Mouse (Mus musculus): ENCODE data around the gene Pcgf5. TPM values are rescaled to one million over a fixed set of nuclear protein-coding genes. Genes with fewer than 3 reads are reported as not detected.

The Pcgf5 gene
- polyA plus RNA-seq, 1 experiment from 2014 or later: 7.1 TPM

DNA sequence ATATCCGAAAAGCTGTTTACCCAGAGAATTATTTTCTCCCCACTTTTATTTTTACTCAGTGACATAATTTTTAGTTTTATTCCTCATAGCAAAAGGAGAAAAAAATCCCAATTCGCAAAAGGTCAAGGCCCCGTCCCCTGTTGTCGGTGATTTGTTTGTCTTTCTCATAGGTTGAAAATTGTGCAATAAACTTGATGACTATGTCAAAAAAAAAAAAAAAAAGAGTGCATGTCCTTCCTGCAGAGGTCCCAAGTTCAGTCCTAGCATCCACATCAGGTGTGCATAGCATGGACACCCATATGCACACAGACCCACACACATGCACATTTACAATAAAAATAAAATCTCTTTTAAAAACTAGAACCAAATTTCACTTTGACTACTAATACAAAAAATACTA is 105.3 kb downstream of the Pcgf5 start:
- Histone ChIP-seq H3K4me3 (no peak overlapping the region), H3K27me3 (replicated peaks; ENCODE audit: low read depth, poor library complexity, severe bottlenecking) (no peaks in the 10 kb centered on the region), H3K9me3 (no peaks in the 10 kb centered on the region), H3K36me3 (replicated peaks) (no peaks in the 10 kb centered on the region), H3K27ac (replicated peaks) (no peak overlapping the region), H3K4me1 (no peaks in the 10 kb centered on the region)
- DNase-seq (ENCODE audit: low spot score): no peak
- WGBS: 84% methylated on average over 4 of the region's 4 CpGs

DNA sequence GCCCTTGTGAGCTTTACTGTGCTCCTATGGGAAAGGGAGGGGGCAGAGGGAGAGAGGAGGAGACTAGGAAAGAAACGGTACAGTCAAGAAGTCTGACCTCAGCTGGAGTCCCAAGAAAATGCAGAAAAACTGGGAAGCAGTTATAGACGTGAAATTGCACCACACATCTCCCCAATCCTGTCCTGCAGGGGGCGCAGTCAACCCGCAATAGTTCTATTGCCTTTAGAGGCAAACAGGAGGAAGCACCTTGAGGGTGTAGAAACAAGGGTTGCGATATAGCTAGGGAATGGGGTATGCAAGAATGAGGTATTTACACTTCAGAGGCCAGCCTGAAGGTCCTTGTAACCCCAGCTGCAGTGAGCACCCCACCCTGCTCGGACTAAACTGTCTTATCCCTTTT is 122.0 kb downstream of the Pcgf5 start:
- whole genome bisulfite sequencing: 14% methylated on average over 6 of the region's 6 CpGs
- H3K36me3 ChIP-seq (replicated peaks): no peaks in the 10 kb centered on the region
- H3K9me3 ChIP-seq: no peaks in the 10 kb centered on the region
- H3K27me3 ChIP-seq (replicated peaks; ENCODE audit: low read depth, poor library complexity, severe bottlenecking): no peaks in the 10 kb centered on the region
- no peak overlapping the region for H3K27ac ChIP-seq (replicated peaks)
- H3K4me1 ChIP-seq: no peaks in the 10 kb centered on the region
- peak; percentile 58 for DNase-seq (ENCODE audit: low spot score)
- H3K4me3 ChIP-seq: no peak overlapping the region

DNA sequence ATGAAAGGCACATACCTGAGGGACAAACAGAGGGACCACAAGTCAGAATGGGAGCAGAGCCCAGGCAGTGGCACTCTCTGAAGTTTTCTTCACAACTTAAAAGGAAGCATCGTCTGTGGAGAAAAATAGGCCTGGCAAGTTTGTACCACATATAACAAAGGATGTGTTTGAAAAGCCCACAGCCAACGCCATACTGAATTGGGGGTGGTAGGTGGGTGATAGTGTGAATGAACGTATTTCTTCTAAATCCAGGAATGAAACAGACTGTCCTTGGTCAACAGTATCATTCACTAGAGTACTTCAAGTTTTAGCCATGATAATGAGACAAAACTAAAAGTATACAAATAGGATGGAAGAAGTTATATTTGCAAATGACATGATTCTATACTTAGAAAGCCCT is 123.2 kb downstream of the Pcgf5 start:
- no peak overlapping the region for H3K27ac ChIP-seq (replicated peaks)
- WGBS: 82% methylated on average over 3 of the region's 3 CpGs

DNA sequence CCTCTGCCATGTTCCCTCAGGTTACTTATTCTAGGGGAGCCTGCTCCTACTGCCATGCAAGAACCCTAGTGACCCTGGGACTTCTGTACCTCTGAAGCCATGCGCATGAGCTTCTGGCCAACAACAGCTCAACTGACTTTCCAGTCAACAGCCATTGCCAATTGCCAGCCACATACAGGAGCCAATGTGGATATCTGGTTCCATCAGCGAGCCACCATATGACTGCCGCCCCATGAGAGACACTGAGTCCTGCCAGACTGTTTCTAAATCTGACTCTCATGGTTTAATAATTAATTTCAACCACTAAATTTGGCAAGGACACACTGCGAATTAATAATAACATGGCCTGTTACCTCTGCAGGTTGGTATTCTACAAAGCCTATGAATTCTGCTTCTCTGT is 128.5 kb downstream of the Pcgf5 start:
- 95% methylated on average over 4 of the region's 4 CpGs for WGBS
- no peaks in the 10 kb centered on the region for H3K9me3 ChIP-seq
- no peak for DNase-seq (ENCODE audit: low spot score)
- H3K36me3 ChIP-seq (replicated peaks): no peaks in the 10 kb centered on the region
- H3K4me1 ChIP-seq: 0 out of 2 replicates have a peak, but pooled peaks cover 6% of the 10 kb centered on the region
- no peaks in the 10 kb centered on the region for H3K27me3 ChIP-seq (replicated peaks; ENCODE audit: low read depth, poor library complexity, severe bottlenecking)
- H3K27ac ChIP-seq (replicated peaks): no peak overlapping the region
- H3K4me3 ChIP-seq: no peak overlapping the region

More for the DNA sequence above, 123.2 kb downstream of the Pcgf5 start:
- no peaks in the 10 kb centered on the region for H3K36me3 ChIP-seq (replicated peaks)
- no peak overlapping the region for H3K4me3 ChIP-seq
- no peak for DNase-seq (ENCODE audit: low spot score)
- H3K27me3 ChIP-seq (replicated peaks; ENCODE audit: low read depth, poor library complexity, severe bottlenecking): no peaks in the 10 kb centered on the region
- H3K4me1 ChIP-seq: 0 out of 2 replicates have a peak, but pooled peaks cover 3% of the 10 kb centered on the region
- no peaks in the 10 kb centered on the region for H3K9me3 ChIP-seq

DNA sequence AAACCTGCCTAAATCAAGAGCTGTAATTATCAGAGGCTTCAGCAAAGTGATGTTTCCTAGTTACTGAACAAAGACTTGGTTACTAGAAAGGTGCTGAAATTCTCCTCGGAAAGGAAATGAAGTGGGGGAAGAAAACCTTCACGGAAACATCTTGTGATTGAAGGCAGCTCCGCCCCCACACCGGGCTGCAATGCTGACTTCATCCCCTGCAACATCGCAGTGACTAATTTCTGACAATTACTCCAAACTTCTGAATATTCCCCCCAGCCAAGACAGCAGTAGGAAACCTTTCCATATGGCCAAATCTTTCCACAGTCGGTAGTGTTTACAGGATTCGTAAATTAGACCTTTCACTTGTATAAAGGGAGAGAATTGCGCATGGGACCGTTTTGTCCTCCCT is 129.0 kb downstream of the Pcgf5 start:
- 60% methylated on average over 9 of the region's 9 CpGs for WGBS
- Histone ChIP-seq H3K27me3 (replicated peaks; ENCODE audit: low read depth, poor library complexity, severe bottlenecking) (no peaks in the 10 kb centered on the region), H3K4me3 (no peak overlapping the region), H3K27ac (replicated peaks) (no peak overlapping the region), H3K9me3 (no peaks in the 10 kb centered on the region), H3K4me1 (0 out of 2 replicates have a peak, but pooled peaks cover 6% of the 10 kb centered on the region), H3K36me3 (replicated peaks) (no peaks in the 10 kb centered on the region)
- no peak for DNase-seq (ENCODE audit: low spot score)

DNA sequence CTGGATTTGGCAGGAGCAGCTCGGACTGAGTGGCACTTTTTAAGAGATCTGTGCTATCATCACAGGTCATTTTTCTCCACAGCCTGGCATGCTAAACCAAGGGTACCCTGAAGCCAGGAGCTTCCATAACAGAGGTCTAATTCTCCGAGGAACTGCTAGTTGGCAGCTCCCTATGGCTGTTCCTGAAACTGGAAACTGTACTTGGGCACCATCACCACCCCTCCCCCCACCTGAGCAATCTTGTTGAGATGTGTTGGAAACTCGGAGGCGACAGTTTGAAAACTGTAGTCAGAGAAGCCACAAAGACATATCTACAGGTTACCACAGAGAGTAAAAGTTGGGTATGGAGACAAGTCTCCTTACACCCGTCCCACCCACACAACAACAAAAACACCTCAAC is 129.6 kb downstream of the Pcgf5 start:
- Histone ChIP-seq H3K27ac (replicated peaks) (no peak overlapping the region), H3K4me3 (no peak overlapping the region), H3K4me1 (0 out of 2 replicates have a peak, but pooled peaks cover 6% of the 10 kb centered on the region), H3K9me3 (no peaks in the 10 kb centered on the region), H3K36me3 (replicated peaks) (no peaks in the 10 kb centered on the region), H3K27me3 (replicated peaks; ENCODE audit: low read depth, poor library complexity, severe bottlenecking) (no peaks in the 10 kb centered on the region)
- 73% methylated on average over 5 of the region's 5 CpGs for WGBS
- no peak for DNase-seq (ENCODE audit: low spot score)

DNA sequence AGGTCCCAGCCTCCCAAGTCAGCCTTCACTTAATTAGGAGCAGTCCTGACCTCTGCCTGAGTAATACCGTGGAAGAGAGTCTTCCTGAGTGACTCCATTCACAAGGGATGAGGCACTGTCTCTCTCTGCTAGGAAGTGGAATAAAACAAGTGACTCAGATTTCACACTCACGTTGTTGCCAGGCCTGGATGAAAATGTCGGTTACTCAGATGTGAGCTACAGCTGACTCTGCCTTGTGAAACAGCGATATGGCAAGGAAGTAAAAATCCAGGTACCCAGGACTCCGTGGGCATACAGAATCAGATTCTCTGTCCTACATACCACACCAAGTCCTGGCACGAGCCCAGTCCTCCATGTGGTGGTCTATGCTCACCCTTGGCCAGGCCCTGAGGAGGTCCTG is 142.8 kb downstream of the Pcgf5 start:
- H3K36me3 ChIP-seq (replicated peaks): no peaks in the 10 kb centered on the region
- no peak overlapping the region for H3K27ac ChIP-seq (replicated peaks)
- DNase-seq (ENCODE audit: low spot score): no peak
- WGBS: 70% methylated on average over 6 of the region's 6 CpGs
- H3K9me3 ChIP-seq: peaks cover 6% of the 10 kb centered on the region; the same call in 1 of the 2 replicates
- no peaks in the 10 kb centered on the region for H3K27me3 ChIP-seq (replicated peaks; ENCODE audit: low read depth, poor library complexity, severe bottlenecking)
- no peak overlapping the region for H3K4me3 ChIP-seq
- no peaks in the 10 kb centered on the region for H3K4me1 ChIP-seq

DNA sequence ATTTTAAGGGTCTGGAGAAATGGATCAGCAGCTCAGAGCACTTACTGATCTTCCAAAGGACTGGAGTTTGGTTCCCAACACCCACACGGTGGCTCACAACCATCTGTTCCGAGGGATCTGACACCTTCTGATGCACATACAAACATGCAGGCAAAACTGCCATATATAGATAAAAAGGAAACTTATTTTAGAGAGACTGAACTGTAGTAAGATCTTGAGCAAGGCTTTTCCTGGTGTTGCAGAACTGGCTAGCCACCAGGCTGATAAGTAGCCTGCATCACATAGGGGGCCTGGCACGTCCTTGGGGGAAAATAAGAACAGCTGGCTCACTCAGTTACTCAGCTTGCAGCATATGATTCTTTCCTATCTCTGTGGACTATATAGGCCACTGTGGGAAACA is 147.4 kb downstream of the Pcgf5 start:
- H3K4me1 ChIP-seq: no peaks in the 10 kb centered on the region
- no peak for DNase-seq (ENCODE audit: low spot score)
- H3K27ac ChIP-seq (replicated peaks): no peak overlapping the region
- H3K9me3 ChIP-seq: no peaks in the 10 kb centered on the region
- 75% methylated on average over 3 of the region's 3 CpGs for WGBS
- H3K36me3 ChIP-seq (replicated peaks): no peaks in the 10 kb centered on the region
- no peak overlapping the region for H3K4me3 ChIP-seq
- H3K27me3 ChIP-seq (replicated peaks; ENCODE audit: low read depth, poor library complexity, severe bottlenecking): no peaks in the 10 kb centered on the region

DNA sequence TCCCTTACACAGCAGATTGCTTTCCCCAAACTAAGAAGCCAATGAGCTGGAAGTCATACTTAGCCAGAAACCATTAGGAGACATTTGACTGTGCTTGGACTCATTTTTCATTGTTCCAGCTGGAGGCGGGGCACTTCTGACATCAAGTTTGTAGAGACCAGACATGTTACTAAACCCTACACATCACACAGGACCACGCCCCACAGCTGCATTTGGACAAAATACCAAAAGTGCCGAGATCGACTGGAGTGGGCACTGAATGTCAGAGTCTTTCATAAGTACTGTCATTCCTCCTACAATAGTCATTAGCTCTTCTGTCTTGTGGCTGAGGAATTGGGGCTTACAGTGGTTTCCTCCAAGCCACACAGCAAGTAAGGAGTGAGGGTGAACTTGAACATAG is 148.4 kb downstream of the Pcgf5 start:
- no peaks in the 10 kb centered on the region for H3K9me3 ChIP-seq

DNA sequence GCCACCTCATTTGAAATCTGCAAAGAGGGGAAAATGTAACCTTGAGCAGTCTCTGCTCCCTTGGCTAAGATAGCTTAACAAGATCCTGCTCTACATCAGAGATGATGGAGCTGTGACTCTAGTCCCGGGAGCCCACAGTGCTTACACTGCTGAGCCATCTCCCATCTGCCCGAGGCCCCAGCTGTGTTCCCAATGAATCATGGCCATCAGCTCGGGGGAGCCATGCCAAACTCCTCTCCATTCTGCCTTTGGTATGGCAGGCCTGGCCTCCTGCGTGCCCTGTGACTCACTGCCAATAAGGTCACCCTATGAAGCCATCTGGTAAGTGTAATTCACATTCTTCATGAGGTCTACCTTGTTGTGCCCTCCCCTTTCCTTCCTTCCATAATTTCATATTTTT is 149.0 kb downstream of the Pcgf5 start:
- 84% methylated on average over 4 of the region's 4 CpGs for WGBS
- no peak for DNase-seq (ENCODE audit: low spot score)
- no peaks in the 10 kb centered on the region for H3K9me3 ChIP-seq
- H3K4me3 ChIP-seq: no peak overlapping the region
- no peak overlapping the region for H3K27ac ChIP-seq (replicated peaks)
- H3K36me3 ChIP-seq (replicated peaks): no peaks in the 10 kb centered on the region
- H3K27me3 ChIP-seq (replicated peaks; ENCODE audit: low read depth, poor library complexity, severe bottlenecking): no peaks in the 10 kb centered on the region
- H3K4me1 ChIP-seq: no peaks in the 10 kb centered on the region

More for the DNA sequence above, 148.4 kb downstream of the Pcgf5 start:
- Histone ChIP-seq H3K4me1 (no peaks in the 10 kb centered on the region), H3K27ac (replicated peaks) (no peak overlapping the region), H3K27me3 (replicated peaks; ENCODE audit: low read depth, poor library complexity, severe bottlenecking) (no peaks in the 10 kb centered on the region), H3K36me3 (replicated peaks) (no peaks in the 10 kb centered on the region), H3K4me3 (no peak overlapping the region)
- 84% methylated on average over 4 of the region's 4 CpGs for WGBS
- DNase-seq (ENCODE audit: low spot score): no peak

DNA sequence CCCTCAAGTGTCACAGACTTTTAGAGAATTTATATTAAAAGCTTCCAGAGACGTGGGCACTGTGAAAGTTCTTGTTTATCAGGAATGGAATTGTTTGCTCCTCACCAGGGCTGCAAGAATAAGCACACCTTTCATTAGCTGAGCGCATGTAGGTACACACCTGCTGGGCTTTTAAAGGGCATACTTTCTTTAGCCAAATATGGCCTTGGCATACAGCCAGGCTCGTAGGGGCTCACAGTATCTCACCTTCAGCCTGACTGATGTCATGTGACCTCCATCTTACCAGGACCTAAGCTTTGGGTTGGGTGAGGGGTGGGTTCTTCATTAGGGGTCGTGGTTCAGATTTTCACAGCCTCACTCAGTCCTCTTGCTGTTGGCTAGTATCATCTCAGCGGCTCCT is 149.6 kb downstream of the Pcgf5 start:
- Histone ChIP-seq H3K36me3 (replicated peaks) (no peaks in the 10 kb centered on the region), H3K4me3 (no peak overlapping the region), H3K27me3 (replicated peaks; ENCODE audit: low read depth, poor library complexity, severe bottlenecking) (no peaks in the 10 kb centered on the region), H3K4me1 (no peaks in the 10 kb centered on the region), H3K9me3 (no peaks in the 10 kb centered on the region), H3K27ac (replicated peaks) (no peak overlapping the region)
- 81% methylated on average over 5 of the region's 5 CpGs for WGBS
- DNase-seq (ENCODE audit: low spot score): no peak

DNA sequence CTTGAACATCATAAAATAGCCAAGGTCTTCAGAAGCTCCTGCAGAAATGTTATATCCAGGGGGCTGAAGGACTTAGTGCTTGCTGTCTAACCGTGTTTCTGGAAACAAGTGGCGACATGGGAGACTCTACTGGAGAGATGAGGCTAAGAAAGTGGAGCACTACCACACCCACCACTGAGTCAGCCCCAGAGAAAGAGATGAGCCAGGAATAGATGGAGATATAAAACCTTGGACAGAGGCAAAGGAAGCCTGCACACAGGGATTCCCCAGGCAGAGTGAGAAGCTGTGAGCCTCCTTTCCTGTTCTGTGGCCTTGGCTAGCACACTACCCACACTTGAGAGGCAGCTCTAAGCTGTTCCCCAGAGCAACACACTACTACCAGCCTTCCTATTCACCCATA is 156.6 kb downstream of the Pcgf5 start:
- DNase-seq (ENCODE audit: low spot score): no peak
- no peaks in the 10 kb centered on the region for H3K27me3 ChIP-seq (replicated peaks; ENCODE audit: low read depth, poor library complexity, severe bottlenecking)
- no peak overlapping the region for H3K27ac ChIP-seq (replicated peaks)
- H3K36me3 ChIP-seq (replicated peaks): no peaks in the 10 kb centered on the region
- 88% methylated on average over 2 of the region's 2 CpGs for WGBS
- no peaks in the 10 kb centered on the region for H3K9me3 ChIP-seq
- no peaks in the 10 kb centered on the region for H3K4me1 ChIP-seq
- H3K4me3 ChIP-seq: no peak overlapping the region

Data from embryonic facial prominence, embryonic 10.5 days (tissue).